Mouse (Mus musculus): ENCODE data around the gene Ppil6.

DNA sequence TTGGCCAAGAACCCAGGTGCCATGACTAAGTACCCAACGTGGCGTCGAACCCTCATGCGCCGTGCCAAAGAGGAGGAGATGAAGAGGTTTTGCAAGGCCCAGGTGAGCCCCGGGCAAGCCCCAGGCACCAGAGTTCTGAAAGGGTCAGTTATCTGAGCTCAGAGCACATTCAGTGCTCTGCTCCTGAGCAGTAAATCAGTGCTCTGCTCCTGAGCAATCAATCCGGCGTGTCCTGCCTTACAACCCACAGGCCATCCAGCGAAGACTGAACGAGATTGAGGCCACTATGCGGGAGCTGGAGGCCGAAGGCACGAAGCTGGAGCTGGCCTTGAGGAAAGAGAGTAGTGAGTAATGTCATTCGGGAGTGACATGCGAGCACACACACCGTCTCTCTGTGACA, 4.5 kb upstream of the Ppil6 start:
- TF ChIP-seq CTCF (conservative IDR thresholded peaks at IDR 0.05; ENCODE audit: insufficient read depth, insufficient read length, low read depth, low read length) (no peak), POLR2A (IDR thresholded peaks at IDR 0.05; ENCODE audit: low read depth, low read length) (no peak)
